Mouse (Mus musculus) cerebellum, adult 18-20 months (tissue): Measurements from ENCODE around the gene Ptms.

ENCODE experiments used
- DNase-seq, 2 experiments: peaks; one replicate each; pipeline ENCODE4 v3.0.0; 2021

Gene Ptms

GRCm38 (mm10) chr6:124919695-124920317 is at the start of gene Ptms:
Gene Ptms (minus strand): TSS chr6:124920103.
- peak; percentile 95 to 100 for DNase-seq

GRCm38 (mm10) chr6:124967766-124968165 is 47.9 kb upstream of the Ptms start:
- DNase-seq: peak; percentile 49 to 61

GRCm38 (mm10) chr6:124966466-124967118 is 46.7 kb upstream of the Ptms start:
- no peak for DNase-seq

- no peak for DNase-seq
Measured at GRCm38 (mm10) chr6:124965747-124966146, 45.8 kb upstream of the Ptms start.

GRCm38 (mm10) chr6:124965088-124965719 is 45.3 kb upstream of the Ptms start, which contains the start of gene Cops7a:
Gene Cops7a (minus strand): TSS chr6:124965538.
- peak; percentile 97 for DNase-seq

GRCm38 (mm10) chr6:124964638-124965037 is 44.7 kb upstream of the Ptms start:
- no peak for DNase-seq

- DNase-seq: no peak
Measured at GRCm38 (mm10) chr6:124961021-124961420, 41.1 kb upstream of the Ptms start.

GRCm38 (mm10) chr6:124959960-124960359 is 40.1 kb upstream of the Ptms start:
- no peak for DNase-seq

GRCm38 (mm10) chr6:124958127-124958526 is 38.2 kb upstream of the Ptms start:
- DNase-seq: no peak

- DNase-seq: no peak
Measured at GRCm38 (mm10) chr6:124955212-124955611, 35.3 kb upstream of the Ptms start.

GRCm38 (mm10) chr6:124953991-124954715 is 34.2 kb upstream of the Ptms start:
- DNase-seq: no peak

GRCm38 (mm10) chr6:124943526-124943925 is 23.6 kb upstream of the Ptms start:
- DNase-seq: peak; percentile 31 to 46

GRCm38 (mm10) chr6:124941679-124942078 is 21.8 kb upstream of the Ptms start:
- no peak for DNase-seq

- no peak for DNase-seq
Measured at GRCm38 (mm10) chr6:124938554-124938953, 18.7 kb upstream of the Ptms start.

GRCm38 (mm10) chr6:124937493-124937892 is 17.6 kb upstream of the Ptms start:
- no peak for DNase-seq

- peak; percentile 39 to 64 for DNase-seq
Measured at GRCm38 (mm10) chr6:124936681-124937080, 16.8 kb upstream of the Ptms start.

- peak in 1 of 2 experiments; percentile 33 for DNase-seq
Measured at GRCm38 (mm10) chr6:124934670-124935069, 14.8 kb upstream of the Ptms start.

GRCm38 (mm10) chr6:124933127-124933526 is 13.2 kb upstream of the Ptms start:
- DNase-seq: no peak

GRCm38 (mm10) chr6:124932314-124932695 is 12.4 kb upstream of the Ptms start:
- peak; percentile 46 to 56 for DNase-seq

- DNase-seq: peak; percentile 50 to 55
Measured at GRCm38 (mm10) chr6:124931525-124932313, 11.8 kb upstream of the Ptms start.

- peak; percentile 99 for DNase-seq
Measured at GRCm38 (mm10) chr6:124930754-124931524, 11.0 kb upstream of the Ptms start, which contains the start of gene Mlf2. Gene Mlf2 (plus strand): TSS chr6:124931386.

GRCm38 (mm10) chr6:124930231-124930630 is 10.3 kb upstream of the Ptms start:
- peak; percentile 15 to 34 for DNase-seq
